Mouse (Mus musculus): ENCODE data around the gene Smndc1.

DNA sequence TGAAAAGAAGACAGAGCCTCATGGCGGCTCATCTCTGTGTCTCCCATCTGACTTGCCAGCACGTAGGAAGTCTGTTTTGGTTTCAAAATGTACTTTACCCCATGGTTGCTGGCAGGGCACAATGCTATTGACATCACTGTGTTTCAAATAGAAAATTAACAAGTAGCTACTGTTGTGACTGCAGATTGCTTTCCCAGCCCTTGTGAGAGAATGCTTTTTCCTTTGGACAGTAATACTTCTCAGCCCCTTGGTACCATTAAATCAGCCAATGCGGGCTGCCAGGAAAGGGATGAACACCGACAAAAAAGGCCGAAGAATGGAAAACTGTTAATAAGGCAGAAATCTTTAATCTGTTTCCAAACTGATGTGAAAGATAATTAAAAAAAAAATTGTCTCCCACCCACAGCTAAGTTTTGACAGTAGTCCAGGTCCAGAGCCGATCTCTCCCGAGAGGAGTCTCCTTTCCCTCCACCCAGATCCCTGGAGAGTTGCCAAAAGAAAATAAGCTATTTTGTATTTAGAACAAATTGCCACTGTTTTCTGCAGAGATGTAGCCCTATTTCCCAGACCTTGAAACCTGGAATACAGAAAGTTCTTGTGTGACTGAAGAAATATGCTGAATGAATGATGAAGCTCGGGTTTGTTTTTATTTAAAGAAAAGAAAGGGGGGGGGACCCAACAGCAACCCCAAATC, 30.0 kb downstream of the Smndc1 start:
- no peak for TF ChIP-seq EP300 (IDR thresholded peaks at IDR 0.05; ENCODE audit: low read depth)
- no peak for TF ChIP-seq CTCF (IDR thresholded peaks at IDR 0.05; ENCODE audit: low read depth)
